Mouse (Mus musculus) heart, postnatal 0 days (tissue): ENCODE measurements around the gene Kcnip4.

Source experiments
- CTCF ChIP-seq: IDR thresholded peaks from 2 replicates; pipeline ENCODE4 v1.5.1; 2016; ENCODE audit warnings: antibody characterized with exemption, control low read depth, low read depth
- EP300 ChIP-seq: IDR thresholded peaks from 2 replicates; pipeline ENCODE4 v1.6.1; 2016; ENCODE audit warnings: antibody characterized with exemption, low read depth

DNA sequence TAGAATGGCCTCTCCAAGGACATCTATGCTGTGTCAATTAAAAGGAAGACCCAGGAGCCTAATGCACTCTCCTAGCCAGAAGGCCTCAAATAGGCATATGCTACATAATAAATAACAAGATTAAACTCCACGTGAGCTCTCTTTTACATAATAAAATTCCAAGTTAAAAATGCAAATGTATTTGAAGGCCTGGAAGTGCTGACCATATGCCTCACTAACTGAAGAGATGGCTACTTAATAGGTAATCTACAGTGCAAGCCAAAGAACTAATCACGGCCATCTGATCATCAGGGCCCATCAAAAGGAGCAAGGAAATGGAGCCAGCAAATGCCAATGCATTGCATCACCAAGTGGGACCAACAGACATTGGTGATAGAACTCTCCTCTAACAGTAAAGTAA is 277.6 kb downstream of the Kcnip4 start:
- TF ChIP-seq CTCF (no peak), EP300 (no peak)
